Mouse (Mus musculus) left cerebral cortex, adult 2 months (tissue): ENCODE data around the gene Foxj2. TPM values are rescaled to one million over a fixed set of nuclear protein-coding genes. Genes with fewer than 3 reads are reported as not detected.
A peak's percentile ranks its signal among the peaks of the same experiment; 100 is the strongest.

Source experiments
- DNase-seq, 2 experiments: peaks; one replicate each; pipeline ENCODE4 v3.0.0; 2021 to 2022; ENCODE audit warnings: low spot score in 2 of 2, mixed read lengths in 1 of 2; ENCODE audit errors: extremely low spot score in 1 of 2
- H3K27ac ChIP-seq: fragments of 200-600 bp; 2 replicates; pipeline ENCODE4 v1.8.1; 2022
- H3K4me3 ChIP-seq: fragments of 200-600 bp; 2 replicates; pipeline ENCODE4 v1.8.1; 2022
- CTCF ChIP-seq: fragments of 200-600 bp; IDR thresholded peaks from 2 replicates; pipeline ENCODE4 v1.8.1; 2022; ENCODE audit warnings: antibody characterized with exemption, mild to moderate bottlenecking, moderate library complexity
- intact Hi-C: fragments of 180-260 bp; cut with DNase I; formaldehyde crosslinking; loops from one replicate; pipeline ENCODE4 v1.15.1; 2025
- total RNA-seq, 2 experiments: library from RNA; stranded (reverse); gene quantifications; 2 replicates each; pipeline ENCODE4 v1.2.3; 2021

Gene Foxj2
- total RNA-seq, 2 experiments from 2014 or later: 28.4 to 29.2 TPM

DNA sequence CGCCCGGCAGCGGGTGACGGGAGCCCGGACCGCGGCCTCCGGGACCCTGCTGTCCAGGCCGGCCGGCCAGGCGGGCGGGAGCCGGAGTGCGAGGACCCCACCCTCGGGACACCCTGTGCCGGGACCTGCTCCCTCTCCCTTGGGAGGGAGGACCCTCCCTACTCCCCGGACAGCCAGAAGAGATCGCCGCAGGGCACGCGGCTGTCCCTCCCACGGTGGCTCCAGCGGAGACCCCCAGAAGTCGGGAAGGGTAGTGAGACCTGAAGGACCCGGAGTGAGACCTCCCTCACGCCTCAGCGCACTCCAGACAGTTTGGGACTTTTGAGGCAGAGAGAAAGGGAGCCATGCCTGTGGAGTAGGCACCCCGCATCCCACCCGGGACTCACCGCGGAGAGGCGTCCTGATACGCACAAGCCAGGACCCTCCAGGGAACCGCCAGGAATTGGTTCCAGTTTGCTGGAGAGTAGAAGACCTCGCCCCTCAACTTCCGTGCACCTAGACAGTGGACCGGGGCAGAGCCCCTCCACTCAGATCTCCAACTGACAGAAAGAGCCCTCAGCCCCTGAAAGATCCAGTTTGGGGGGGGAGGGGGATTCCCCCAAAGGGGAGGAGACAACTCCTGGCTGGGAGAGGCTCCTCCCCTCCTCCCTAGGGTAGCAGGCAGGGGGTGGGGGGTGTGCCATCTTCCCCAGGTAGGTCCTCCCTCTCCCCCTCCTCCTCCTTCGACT is 521 bp downstream of the Foxj2 start:
- H3K4me3 ChIP-seq: peak overlapping the region; percentile 65
- TF ChIP-seq CTCF: no peak
- H3K27ac ChIP-seq: peak overlapping the region; percentile 77
- intact Hi-C loops: no loop called here
- DNase-seq: peak; percentile 38 to 43

DNA sequence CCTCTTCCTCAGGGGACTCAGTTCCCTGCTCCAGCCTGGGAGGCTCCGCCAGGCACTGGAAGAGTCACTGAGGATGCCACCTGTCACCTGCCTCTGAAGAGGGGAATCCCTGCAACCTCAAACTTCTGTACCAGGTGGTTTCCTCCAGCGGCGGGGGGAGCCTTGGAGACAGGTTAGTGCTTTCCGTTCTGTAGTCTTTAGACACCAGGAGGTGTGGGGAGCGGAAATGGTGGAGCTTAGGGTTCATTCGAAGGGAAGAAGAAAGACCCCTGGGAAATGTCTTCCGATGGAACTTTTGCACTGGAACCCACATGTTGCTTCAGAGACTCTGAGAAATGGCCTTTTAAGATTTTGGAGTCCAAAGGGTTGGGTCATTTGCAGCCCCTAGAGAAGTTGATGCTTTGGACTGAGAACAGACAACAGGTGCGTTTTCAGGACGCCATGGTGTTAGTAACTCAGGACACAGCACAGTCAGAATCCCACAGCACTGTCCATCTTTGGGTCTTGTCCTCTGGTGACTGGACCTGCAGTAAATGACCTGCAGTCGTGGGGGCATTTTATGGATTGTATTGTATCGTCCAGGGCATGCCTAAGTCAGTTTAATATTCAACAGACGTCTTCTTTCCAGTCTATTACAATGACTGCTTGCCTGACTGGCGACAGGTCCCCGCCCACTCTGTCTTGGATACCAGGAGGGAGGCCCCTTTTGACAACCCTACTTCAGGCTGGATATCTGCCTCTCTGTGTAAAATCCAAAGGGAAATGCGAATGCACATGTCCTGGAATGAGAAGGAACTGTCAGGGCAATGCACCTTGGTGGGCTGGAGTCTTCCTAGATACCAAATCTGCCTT is 1.3 kb downstream of the Foxj2 start:
- no peak for DNase-seq
- Histone ChIP-seq H3K4me3 (peak overlapping the region; percentile 65), H3K27ac (no peak overlapping the region)
- intact Hi-C loops: no loop called here
- no peak for TF ChIP-seq CTCF

DNA sequence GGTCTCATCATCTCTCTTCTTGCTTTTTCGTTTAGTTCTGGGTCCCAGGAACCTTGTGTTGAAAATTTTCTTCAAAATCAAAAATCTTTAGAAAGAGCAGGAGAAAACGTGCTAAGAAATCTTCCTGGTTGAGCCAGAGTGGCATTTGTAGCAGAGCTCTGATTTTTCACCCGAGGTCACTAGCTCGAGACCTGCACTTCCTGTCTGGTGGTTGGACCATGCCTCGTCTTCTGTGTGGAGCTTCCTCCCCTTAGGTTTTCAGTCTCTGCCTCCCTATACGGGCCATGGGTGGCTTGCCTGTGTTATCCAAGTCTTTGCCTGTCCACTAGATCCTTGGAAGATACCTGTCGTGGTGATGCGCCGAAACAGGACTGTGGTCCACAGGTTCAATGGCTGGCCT is 2.1 kb downstream of the Foxj2 start:
- Histone ChIP-seq H3K27ac (no peak overlapping the region), H3K4me3 (peak overlapping the region; percentile 65)
- intact Hi-C loops: no loop called here
- no peak for DNase-seq
- no peak for TF ChIP-seq CTCF

DNA sequence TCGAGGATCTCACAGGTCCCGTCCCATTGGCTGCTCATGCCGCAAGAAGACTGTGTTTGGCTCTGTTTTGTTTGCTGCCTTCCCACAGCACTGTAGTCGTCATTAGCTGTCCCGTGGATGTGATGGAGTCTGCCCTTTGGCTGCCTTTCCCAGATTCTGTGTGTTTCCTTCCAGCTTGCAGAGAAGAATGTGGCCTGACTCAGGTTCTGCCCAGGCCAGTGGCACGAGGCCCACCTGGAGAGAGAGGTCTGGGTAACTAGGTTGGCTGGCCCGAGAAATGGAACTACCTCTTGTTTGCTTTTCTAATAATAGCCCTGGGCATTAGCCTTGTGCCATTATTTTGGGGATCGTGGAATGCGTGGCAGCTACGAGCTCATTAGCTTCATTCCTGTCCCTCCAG is 4.4 kb downstream of the Foxj2 start:
- no peak overlapping the region for H3K27ac ChIP-seq
- no peak for TF ChIP-seq CTCF
- DNase-seq: no peak
- intact Hi-C loops: no loop called here
- no peak overlapping the region for H3K4me3 ChIP-seq

DNA sequence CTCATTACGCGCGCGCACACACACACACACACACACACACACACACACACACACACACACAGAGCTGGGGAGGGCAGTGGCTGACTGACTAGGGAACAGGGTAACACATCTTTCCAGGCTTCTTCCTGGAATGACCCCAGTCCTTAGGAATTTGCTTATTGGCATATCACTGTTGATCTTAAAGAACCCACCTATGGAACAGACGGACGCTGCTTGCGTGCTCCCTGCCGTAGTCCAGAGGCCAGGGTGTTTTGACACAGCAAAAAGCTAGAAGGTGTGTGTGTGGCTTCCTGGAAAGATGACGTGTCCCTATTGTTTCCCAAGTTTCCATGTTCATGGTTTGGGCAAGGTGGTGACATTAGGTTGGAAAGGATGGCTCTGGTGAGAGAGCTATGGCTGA is 5.5 kb downstream of the Foxj2 start:
- Histone ChIP-seq H3K4me3 (no peak overlapping the region), H3K27ac (no peak overlapping the region)
- TF ChIP-seq CTCF: no peak
- intact Hi-C loops: no loop called here
- no peak for DNase-seq

DNA sequence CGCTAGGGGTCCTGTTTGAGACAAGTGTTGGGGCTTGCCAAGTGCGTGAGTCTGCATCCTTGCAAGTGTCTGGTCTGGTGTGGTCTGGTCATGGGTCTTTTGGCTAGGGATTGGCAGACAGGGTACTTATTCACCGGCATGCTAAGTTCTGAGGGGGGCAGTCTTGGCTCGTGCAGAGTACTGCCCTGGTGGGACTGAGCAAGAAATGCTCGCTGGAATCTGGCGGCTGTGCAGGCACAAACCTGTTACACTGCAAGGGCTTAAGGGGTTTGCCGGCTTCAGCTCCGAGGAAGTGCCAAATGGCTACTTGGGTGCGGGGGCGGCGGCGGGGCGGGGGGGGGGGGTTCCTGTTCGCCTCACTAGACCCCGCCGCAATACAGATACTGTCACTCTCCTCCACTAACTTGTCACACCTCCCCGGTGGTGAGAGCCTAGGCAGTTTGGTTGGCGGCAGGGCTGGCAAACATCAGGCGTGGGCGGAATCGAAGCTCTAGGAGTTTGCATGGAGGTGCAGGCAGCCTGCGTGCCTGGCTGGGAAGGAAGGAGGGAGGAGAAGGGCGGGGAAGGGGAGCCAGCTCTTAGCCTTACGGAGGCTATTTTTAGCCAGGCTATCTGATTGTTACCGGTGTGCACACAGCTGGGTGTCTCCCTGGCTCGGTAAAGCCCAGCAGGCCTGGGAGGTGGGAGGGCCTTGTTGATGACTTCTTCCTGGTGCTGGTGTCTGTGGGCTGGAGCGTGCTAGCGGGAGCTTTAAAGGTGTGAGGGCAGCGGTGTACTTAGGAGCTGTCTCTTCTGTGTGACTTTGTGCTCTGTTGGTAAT is 6.4 kb downstream of the Foxj2 start:
- no peak for TF ChIP-seq CTCF
- Histone ChIP-seq H3K4me3 (peak overlapping the region; percentile 39), H3K27ac (peak overlapping the region; percentile 57)
- intact Hi-C loops: no loop called here
- DNase-seq: peak; percentile 83 to 88

DNA sequence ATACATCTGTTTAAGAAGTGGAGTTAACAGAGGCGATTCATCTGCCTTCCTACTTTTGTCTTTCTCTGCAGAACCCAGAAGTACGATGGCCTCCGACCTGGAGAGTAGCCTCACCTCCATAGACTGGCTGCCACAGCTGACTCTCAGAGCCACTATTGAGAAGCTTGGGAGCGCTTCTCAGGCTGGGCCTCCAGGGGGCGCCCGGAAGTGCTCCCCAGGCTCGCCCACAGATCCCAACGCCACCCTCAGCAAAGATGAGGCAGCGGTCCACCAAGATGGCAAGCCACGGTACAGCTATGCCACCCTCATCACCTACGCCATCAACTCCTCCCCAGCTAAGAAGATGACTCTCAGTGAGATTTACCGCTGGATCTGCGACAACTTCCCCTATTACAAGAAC is 8.4 kb downstream of the Foxj2 start:
- intact Hi-C loops: no loop called here
- TF ChIP-seq CTCF: peak; percentile 59
- DNase-seq: no peak

DNA sequence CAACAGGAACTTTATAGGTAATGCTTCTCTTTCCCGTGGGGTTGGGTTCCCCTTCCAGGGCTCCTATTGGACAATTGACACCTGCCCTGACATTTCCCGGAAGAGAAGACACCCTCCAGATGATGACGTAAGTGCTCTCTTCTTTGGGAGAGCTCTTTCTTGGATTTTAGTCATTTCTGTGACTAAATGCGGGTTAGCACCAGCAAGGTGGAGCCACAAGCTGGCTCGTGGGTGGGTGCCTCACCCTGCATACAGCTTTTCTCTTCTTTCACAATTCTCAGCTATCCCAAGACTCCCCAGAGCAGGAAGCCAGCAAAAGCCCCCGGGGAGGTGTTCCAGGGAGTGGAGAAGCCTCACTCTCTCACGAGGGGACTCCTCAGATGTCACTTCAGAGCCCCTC is 13.2 kb downstream of the Foxj2 start:
- TF ChIP-seq CTCF: no peak
- DNase-seq: no peak
- intact Hi-C loops: loop anchor here (2.0 kb wide), 1 partner anchor 38 kb away; no protein-coding TSS in a partner anchor
- Histone ChIP-seq H3K4me3 (no peak overlapping the region), H3K27ac (no peak overlapping the region)

More for the DNA sequence above, 8.4 kb downstream of the Foxj2 start:
- Histone ChIP-seq H3K27ac (no peak overlapping the region), H3K4me3 (no peak overlapping the region)

DNA sequence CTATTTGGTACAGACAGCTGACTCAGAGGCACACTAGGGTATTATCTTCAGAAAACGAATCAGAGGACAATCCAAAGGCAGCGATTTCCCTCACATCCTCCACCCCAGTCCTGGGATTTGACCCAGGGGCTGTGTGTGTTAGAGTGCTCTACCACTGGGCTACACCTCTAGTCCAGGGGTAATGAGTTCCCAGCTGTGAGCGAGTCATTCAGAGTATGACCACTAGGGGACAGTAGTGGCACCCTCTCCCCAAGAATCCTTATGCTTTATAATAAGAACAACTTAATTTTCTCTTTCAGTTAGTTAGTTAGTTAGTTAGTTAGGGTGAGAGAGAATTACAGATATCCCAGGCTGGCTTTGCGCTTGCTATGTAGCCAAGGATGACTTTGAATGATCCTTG is 14.7 kb downstream of the Foxj2 start:
- Histone ChIP-seq H3K27ac (no peak overlapping the region), H3K4me3 (no peak overlapping the region)
- intact Hi-C loops: no loop called here
- TF ChIP-seq CTCF: peak; percentile 91
- DNase-seq: peak in 1 of 2 experiments; percentile 43

DNA sequence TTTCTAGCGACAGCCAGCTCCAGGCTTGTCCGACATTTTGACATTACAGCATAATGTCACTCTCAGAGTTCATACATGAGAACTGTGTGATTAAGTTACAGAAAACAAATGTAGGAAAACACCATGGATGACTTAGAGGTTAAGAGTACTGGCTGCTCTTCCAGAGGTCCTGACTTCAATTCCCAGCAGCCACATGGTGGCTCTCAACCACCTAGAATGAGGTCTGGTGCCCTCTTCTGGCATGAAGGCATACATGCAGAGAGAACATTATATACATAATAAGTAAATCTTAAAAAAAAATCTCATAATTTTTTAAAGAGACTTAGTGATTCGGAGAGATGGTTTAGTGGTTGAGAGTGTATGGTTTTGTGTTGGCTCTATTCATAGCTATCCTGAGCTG is 17.3 kb downstream of the Foxj2 start:
- TF ChIP-seq CTCF: no peak; the same call in none of the 2 replicates
- Histone ChIP-seq H3K4me3 (no peak overlapping the region), H3K27ac (no peak overlapping the region)
- intact Hi-C loops: no loop called here
- DNase-seq: no peak

DNA sequence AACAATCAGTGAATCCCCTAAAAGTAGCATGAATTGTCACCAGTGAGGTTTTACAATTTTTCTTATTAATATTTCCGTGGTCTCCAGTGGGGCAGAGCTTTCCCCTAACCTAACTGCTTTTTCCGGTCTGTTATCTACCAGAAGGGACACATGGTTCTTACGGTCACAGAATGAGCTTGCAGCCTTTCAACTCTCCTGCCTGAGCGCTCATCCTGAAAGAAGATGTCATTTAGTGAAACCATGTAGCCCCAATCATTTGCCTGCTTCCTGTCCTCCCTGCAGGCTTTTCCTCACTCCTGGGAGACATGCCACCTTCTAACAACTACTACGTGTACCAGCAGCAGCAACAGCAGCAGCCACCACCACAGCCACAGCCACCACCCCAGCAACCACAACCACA is 17.8 kb downstream of the Foxj2 start:
- H3K4me3 ChIP-seq: no peak overlapping the region
- intact Hi-C loops: no loop called here
- no peak overlapping the region for H3K27ac ChIP-seq
- no peak for TF ChIP-seq CTCF
- no peak for DNase-seq

DNA sequence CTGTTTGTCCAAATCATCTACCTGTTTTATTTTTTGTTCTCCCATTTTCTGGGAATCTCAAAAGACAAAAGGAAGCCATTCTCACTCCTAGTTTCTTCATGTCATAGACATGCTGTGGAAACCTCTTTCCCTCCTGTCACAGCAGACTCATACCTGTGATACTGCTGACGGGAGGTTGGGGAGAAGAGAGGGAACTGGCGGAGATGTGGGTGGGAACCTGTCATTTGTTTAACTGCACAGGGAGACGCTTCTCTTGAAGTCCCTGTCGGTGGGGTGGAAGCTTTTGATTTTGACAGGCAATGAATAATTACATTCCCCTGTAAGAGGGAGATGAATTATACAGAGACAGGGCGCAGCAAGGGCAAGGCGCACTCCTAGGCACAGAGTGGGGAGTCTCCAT is 24.0 kb downstream of the Foxj2 start:
- Histone ChIP-seq H3K4me3 (no peak overlapping the region), H3K27ac (no peak overlapping the region)
- DNase-seq: no peak
- TF ChIP-seq CTCF: no peak
- intact Hi-C loops: no loop called here
